Mouse (Mus musculus): Measurements from ENCODE around the gene Fosb. TPM values are rescaled to one million over a fixed set of nuclear protein-coding genes. Genes with fewer than 3 reads are reported as not detected.

Fosb gene
- polyA plus RNA-seq, 1 experiment from 2014 or later = 0.20 TPM

DNA sequence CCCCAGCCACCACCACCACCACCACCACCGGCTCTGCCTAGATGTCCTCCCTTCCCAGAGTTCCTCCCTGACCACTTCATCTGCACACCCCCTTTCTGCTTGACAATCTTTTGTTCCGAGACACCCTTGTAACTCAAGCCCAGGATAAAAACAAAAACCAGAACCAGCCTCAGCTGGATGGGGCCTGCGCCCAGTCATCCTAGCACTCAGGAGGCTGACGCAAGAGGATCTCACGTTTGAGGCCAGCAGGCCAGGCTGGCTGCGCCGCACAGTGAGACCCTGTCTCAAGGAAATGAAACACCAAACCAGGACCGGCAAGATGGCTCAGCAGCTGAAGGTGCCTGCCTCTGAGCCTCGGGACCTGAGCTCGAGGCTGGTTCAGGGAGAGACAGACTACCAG is 42.8 kb downstream of the Fosb start:
- H3K27me3 ChIP-seq (ENCODE audit: control insufficient read depth, insufficient read depth, low read depth, low read length) = no peaks in the 10 kb centered on the region
- no peak overlapping the region for H3K4me3 ChIP-seq (ENCODE audit: low read length)
- H3K4me1 ChIP-seq (replicated peaks; ENCODE audit: control insufficient read depth, insufficient read depth, low read length) = peaks cover 35% of the 10 kb centered on the region
- ATAC-seq (ENCODE audit: low read depth) = no peak
- no peaks in the 10 kb centered on the region for H3K9me3 ChIP-seq (ENCODE audit: control insufficient read depth, low read length)
- H3K27ac ChIP-seq (ENCODE audit: low read length) = peak overlapping the region; percentile 15
- H3K4me2 ChIP-seq (ENCODE audit: low read depth, low read length) = no peak overlapping the region
- H3K36me3 ChIP-seq (ENCODE audit: control insufficient read depth, insufficient read depth, low read length) = peaks cover 25% of the 10 kb centered on the region
- WGBS = 44% methylated on average over 10 of the region's 10 CpGs
- peak overlapping the region; percentile 3; the same call in 1 of the 2 replicates for H3K9ac ChIP-seq (ENCODE audit: low read length)

DNA sequence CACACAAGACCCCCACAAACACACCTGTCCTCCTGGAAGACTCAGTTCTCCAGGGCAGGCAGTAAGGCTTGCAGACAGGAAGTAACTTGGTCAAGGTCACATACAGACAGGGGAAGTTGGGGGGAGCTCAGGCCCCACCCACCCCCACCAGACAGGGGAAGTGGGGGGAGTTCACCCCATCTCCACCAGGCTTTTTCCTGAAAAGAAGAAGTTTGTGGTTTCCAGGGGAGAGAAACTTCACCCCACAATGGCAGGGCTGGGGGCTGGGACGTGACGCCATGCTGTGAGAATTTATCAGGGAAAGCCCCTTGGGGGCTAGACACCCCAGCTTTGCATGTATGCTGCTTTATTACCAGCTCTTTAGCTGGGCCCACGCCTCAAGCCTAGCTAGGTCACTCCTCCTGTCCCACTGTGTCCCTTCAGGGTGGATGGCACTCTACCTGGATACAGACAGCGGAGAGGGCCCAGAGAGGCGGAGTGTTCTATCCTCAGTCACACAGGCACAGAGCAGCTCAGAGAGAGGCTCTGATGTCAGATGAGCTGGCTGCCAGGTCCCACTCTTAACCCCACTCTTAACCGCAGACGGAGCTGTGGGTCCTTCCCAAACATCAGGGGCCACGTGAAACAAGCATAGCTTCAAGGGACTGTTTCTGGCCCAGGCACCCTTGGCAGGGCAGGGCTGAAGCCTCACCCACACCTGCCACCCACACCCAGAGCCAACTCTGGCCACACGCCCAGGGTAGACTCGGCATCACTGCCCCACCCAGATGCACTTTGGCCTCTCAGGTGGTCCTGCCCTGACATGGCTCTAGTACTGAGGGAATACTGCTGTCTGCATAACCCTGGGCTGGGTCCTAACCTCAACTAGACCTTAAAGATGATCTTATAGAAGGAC is 43.7 kb downstream of the Fosb start:
- Histone ChIP-seq H3K9me3 (ENCODE audit: control insufficient read depth, low read length) (no peaks in the 10 kb centered on the region), H3K9ac (ENCODE audit: low read length) (0 out of 2 replicates have a peak overlapping the region, but pooled peaks have one; percentile 3), H3K4me1 (replicated peaks; ENCODE audit: control insufficient read depth, insufficient read depth, low read length) (peaks cover 35% of the 10 kb centered on the region), H3K36me3 (ENCODE audit: control insufficient read depth, insufficient read depth, low read length) (peaks cover 31% of the 10 kb centered on the region), H3K4me2 (ENCODE audit: low read depth, low read length) (0 out of 2 replicates have a peak overlapping the region, but pooled peaks have one; percentile 6), H3K4me3 (ENCODE audit: low read length) (no peak overlapping the region), H3K27ac (ENCODE audit: low read length) (no peak overlapping the region; the same call in 1 of the 2 replicates), H3K27me3 (ENCODE audit: control insufficient read depth, insufficient read depth, low read depth, low read length) (no peaks in the 10 kb centered on the region)
- ATAC-seq (ENCODE audit: low read depth) = no peak
- WGBS = 66% methylated on average over 10 of the region's 10 CpGs

DNA sequence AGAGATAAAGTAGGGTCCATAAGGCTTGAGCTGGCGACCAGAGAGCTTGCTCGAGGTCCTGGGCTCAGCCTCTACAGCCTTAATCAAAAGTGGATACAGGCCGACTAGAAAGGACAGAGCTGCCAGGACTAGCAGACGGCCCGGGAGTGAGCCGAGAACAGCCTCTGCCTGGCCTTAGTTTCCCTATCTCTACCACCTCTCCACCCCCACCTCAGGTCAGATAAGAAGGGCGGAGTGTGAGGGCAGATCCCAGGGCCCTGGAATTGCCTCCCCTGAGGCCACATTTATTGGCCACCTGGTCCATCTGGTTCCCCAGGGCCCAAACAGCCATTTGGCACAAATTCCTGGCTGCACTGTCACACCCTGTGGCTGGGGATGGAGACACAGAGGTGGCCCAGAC is 44.7 kb downstream of the Fosb start:
- Histone ChIP-seq H3K36me3 (ENCODE audit: control insufficient read depth, insufficient read depth, low read length) (peaks cover 42% of the 10 kb centered on the region), H3K9me3 (ENCODE audit: control insufficient read depth, low read length) (no peaks in the 10 kb centered on the region), H3K4me3 (ENCODE audit: low read length) (no peak overlapping the region), H3K9ac (ENCODE audit: low read length) (no peak overlapping the region), H3K27ac (ENCODE audit: low read length) (no peak overlapping the region), H3K4me2 (ENCODE audit: low read depth, low read length) (no peak overlapping the region), H3K4me1 (replicated peaks; ENCODE audit: control insufficient read depth, insufficient read depth, low read length) (peaks cover 35% of the 10 kb centered on the region), H3K27me3 (ENCODE audit: control insufficient read depth, insufficient read depth, low read depth, low read length) (no peaks in the 10 kb centered on the region)
- no peak for ATAC-seq (ENCODE audit: low read depth)
- WGBS = 74% methylated on average over 7 of the region's 7 CpGs

DNA sequence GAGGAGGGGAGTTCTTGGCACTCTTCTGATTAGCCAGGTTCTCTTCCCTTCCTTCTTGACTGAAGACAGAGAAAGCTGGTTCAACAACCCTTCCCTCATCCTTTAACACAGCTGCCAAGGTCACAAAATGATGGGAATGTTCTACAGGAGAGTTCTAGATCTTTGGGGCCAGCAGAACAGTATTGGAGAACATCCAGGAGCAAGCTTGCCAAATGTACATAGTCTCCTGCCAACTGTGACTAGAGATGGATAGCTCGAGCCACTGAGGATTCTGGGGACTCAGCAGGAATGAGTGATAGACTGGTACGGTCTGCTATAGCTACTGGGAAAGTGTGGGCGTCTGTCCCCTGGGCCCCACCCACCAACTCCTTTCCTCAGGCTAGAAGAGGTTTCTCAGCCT is 51.5 kb downstream of the Fosb start:
- H3K9me3 ChIP-seq (ENCODE audit: control insufficient read depth, low read length) = no peaks in the 10 kb centered on the region
- no peak overlapping the region for H3K27ac ChIP-seq (ENCODE audit: low read length)
- no peaks in the 10 kb centered on the region; the same call in 1 of the 2 replicates for H3K4me1 ChIP-seq (replicated peaks; ENCODE audit: control insufficient read depth, insufficient read depth, low read length)
- 61% methylated on average over 3 of the region's 3 CpGs for WGBS
- H3K36me3 ChIP-seq (ENCODE audit: control insufficient read depth, insufficient read depth, low read length) = peaks cover 56% of the 10 kb centered on the region
- H3K4me2 ChIP-seq (ENCODE audit: low read depth, low read length) = no peak overlapping the region
- no peak for ATAC-seq (ENCODE audit: low read depth)
- no peak overlapping the region for H3K4me3 ChIP-seq (ENCODE audit: low read length)
- no peak overlapping the region for H3K9ac ChIP-seq (ENCODE audit: low read length)
- H3K27me3 ChIP-seq (ENCODE audit: control insufficient read depth, insufficient read depth, low read depth, low read length) = no peaks in the 10 kb centered on the region

DNA sequence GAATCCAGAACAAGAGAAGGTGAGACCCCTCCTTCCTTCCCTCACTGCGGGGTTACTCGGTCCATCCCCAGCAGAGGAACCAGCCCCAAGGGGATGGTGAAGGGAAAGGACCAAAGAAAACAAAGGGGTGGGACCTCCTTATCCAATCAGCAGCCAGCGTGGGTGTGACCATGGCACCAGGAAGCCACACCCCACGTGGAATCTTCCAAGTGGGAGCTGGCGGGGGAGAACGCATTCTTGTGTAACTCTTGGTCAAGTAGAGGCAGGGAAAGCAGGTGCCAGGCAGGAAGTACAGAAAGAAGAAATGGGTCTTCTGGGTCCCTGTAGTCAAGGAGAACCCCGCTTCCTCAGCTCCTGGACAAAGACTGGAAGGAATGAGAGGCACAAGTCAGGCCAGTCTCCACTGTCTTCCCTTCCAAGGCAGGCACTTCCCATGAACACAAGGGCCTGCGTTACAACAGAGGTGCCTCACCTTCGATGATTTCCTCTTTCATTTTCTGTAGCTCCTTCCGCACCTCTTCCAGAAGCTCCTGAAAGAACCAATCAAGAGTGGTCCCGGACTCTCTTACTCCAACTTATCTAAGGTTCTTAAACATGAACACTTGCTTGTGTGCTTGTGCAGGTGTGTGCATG is 52.3 kb downstream of the Fosb start:
- WGBS = 36% methylated on average over 11 of the region's 11 CpGs
- Histone ChIP-seq H3K4me3 (ENCODE audit: low read length) (no peak overlapping the region), H3K4me1 (replicated peaks; ENCODE audit: control insufficient read depth, insufficient read depth, low read length) (no peaks in the 10 kb centered on the region; the same call in 1 of the 2 replicates), H3K27me3 (ENCODE audit: control insufficient read depth, insufficient read depth, low read depth, low read length) (no peaks in the 10 kb centered on the region), H3K9ac (ENCODE audit: low read length) (no peak overlapping the region), H3K9me3 (ENCODE audit: control insufficient read depth, low read length) (no peaks in the 10 kb centered on the region), H3K36me3 (ENCODE audit: control insufficient read depth, insufficient read depth, low read length) (peaks cover 52% of the 10 kb centered on the region), H3K27ac (ENCODE audit: low read length) (peak overlapping the region; percentile 34; the same call in 1 of the 2 replicates), H3K4me2 (ENCODE audit: low read depth, low read length) (no peak overlapping the region)
- peak; percentile 86 for ATAC-seq (ENCODE audit: low read depth)

DNA sequence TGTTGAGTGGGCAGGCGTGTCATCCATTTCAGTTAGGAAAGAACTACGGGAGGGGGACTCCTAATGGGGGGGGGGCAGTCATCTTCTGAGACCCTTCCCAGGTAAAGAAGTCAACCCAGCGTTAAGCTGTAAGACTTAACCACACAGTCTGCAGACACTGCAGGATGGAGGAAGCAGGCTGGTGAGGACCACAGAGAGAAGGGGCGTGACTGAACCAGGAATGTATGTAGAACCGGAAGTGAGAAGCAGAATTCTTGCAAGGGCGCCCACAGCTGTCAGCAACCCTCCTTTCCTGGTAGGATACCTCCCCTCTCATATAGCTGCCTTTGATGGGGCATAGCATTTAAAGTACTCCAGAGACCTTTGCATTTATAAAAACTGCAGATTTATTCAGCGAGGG is 53.3 kb downstream of the Fosb start:
- 69% methylated on average over 7 of the region's 7 CpGs for WGBS
- Histone ChIP-seq H3K9me3 (ENCODE audit: control insufficient read depth, low read length) (no peaks in the 10 kb centered on the region), H3K9ac (ENCODE audit: low read length) (no peak overlapping the region), H3K27me3 (ENCODE audit: control insufficient read depth, insufficient read depth, low read depth, low read length) (no peaks in the 10 kb centered on the region), H3K4me3 (ENCODE audit: low read length) (no peak overlapping the region), H3K4me1 (replicated peaks; ENCODE audit: control insufficient read depth, insufficient read depth, low read length) (no peaks in the 10 kb centered on the region; the same call in 1 of the 2 replicates), H3K27ac (ENCODE audit: low read length) (no peak overlapping the region), H3K4me2 (ENCODE audit: low read depth, low read length) (no peak overlapping the region), H3K36me3 (ENCODE audit: control insufficient read depth, insufficient read depth, low read length) (peaks cover 45% of the 10 kb centered on the region)
- no peak for ATAC-seq (ENCODE audit: low read depth)

DNA sequence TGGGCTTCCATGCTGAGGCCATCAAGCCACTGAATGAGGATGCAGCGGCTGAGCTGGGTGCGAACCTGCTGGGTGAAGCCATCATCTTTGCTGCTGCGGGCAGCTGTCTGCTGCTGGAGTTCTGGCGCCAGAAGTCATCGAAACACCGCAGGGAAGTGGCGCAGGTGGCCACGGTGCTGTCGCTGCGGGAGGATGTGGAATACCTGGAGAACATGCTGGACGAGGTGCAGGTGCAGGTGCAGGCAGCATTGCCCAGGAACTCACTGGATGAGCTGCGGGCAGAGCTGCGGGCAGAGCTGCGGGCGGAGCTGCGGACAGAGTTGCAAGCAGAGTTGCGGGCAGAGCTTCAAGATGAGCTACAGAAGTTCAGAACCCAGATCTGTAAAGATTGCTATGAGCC is 54.5 kb downstream of the Fosb start:
- H3K9me3 ChIP-seq (ENCODE audit: control insufficient read depth, low read length) = no peaks in the 10 kb centered on the region
- H3K4me1 ChIP-seq (replicated peaks; ENCODE audit: control insufficient read depth, insufficient read depth, low read length) = no peaks in the 10 kb centered on the region; the same call in 1 of the 2 replicates
- no peak overlapping the region for H3K9ac ChIP-seq (ENCODE audit: low read length)
- no peak overlapping the region for H3K27ac ChIP-seq (ENCODE audit: low read length)
- H3K36me3 ChIP-seq (ENCODE audit: control insufficient read depth, insufficient read depth, low read length) = peaks cover 35% of the 10 kb centered on the region
- H3K4me3 ChIP-seq (ENCODE audit: low read length) = no peak overlapping the region
- H3K27me3 ChIP-seq (ENCODE audit: control insufficient read depth, insufficient read depth, low read depth, low read length) = no peaks in the 10 kb centered on the region
- WGBS = 80% methylated on average over 15 of the region's 17 CpGs
- no peak overlapping the region for H3K4me2 ChIP-seq (ENCODE audit: low read depth, low read length)
- ATAC-seq (ENCODE audit: low read depth) = no peak

DNA sequence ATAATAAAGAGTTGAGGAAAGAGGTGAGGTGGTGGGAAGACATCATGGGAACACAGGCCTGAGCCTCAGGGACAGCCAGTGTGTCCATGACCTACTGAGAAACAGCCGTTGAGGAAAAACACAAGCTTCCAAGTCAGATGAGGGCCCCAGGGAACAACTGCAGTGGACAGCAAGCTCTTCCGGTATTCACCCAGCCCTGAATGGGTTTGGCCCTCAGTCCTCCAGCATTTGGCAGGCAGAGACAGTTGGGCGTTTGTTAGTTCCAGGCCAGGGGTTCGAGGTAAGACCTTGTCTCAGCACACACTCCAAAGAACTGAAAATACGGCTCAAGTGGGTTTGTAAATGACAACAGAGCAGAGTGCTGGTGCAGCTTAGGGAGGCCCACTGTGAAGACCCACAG is 56.4 kb downstream of the Fosb start:
- Histone ChIP-seq H3K9ac (ENCODE audit: low read length) (no peak overlapping the region), H3K4me2 (ENCODE audit: low read depth, low read length) (no peak overlapping the region), H3K9me3 (ENCODE audit: control insufficient read depth, low read length) (no peaks in the 10 kb centered on the region), H3K27ac (ENCODE audit: low read length) (no peak overlapping the region), H3K4me1 (replicated peaks; ENCODE audit: control insufficient read depth, insufficient read depth, low read length) (no peaks in the 10 kb centered on the region; the same call in 1 of the 2 replicates), H3K4me3 (ENCODE audit: low read length) (no peak overlapping the region), H3K36me3 (ENCODE audit: control insufficient read depth, insufficient read depth, low read length) (peaks cover 20% of the 10 kb centered on the region), H3K27me3 (ENCODE audit: control insufficient read depth, insufficient read depth, low read depth, low read length) (no peaks in the 10 kb centered on the region)
- ATAC-seq (ENCODE audit: low read depth) = no peak
- 58% methylated on average over 5 of the region's 5 CpGs for WGBS

All from lung, embryonic 16.5 days (tissue).